Mouse (Mus musculus) left cerebral cortex, adult 18-20 months (tissue): ENCODE results near the gene Ppan. TPM values are rescaled to one million over a fixed set of nuclear protein-coding genes. Genes with fewer than 3 reads are reported as not detected.

Experiments
- DNase-seq, 2 experiments: peaks; one replicate each; pipeline ENCODE4 v3.0.0; 2021 to 2022; ENCODE audit warnings: low spot score in 2 of 2, mixed read lengths in 1 of 2
- total RNA-seq, 2 experiments: library from RNA; stranded (reverse); gene quantifications; 2 replicates each; pipeline ENCODE4 v1.2.3; 2021

Ppan gene
- total RNA-seq, 2 experiments from 2014 or later = 20.7 to 23.3 TPM

DNA sequence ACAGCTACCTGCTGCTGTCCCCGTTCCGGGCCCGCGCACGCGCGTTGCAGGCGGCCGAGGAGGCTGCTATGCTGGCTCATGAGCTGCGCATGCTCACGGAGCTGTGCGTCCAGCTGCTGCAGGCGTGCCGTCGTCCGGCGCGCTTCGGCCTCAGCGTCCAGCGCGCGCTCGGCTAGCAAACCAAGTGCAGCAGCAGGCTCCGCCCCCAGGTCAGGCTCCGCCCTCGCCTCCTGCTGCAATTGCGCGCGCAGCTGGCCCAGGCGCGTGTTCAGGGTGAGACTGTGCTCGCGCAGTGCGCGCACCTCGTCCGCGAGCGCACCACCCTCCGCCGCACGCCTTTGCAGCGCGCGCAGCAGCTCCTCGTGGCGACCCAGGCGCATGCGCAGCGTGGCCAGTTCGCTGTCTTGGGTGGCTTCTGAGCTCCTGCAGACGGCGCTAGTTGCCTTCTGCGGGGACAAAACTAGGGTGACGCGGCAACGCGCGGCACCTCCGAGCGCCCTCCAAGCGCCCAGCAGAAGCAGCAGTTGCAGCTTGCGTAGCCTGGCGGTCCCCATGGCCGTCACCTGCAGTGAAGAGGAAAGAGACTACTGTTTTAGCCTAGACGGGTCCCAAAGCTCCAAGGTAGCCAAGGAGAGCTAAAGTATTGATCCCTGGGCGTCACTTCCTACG lies 9.8 kb upstream of the Ppan start:
- peak; percentile 99 to 100 for DNase-seq

DNA sequence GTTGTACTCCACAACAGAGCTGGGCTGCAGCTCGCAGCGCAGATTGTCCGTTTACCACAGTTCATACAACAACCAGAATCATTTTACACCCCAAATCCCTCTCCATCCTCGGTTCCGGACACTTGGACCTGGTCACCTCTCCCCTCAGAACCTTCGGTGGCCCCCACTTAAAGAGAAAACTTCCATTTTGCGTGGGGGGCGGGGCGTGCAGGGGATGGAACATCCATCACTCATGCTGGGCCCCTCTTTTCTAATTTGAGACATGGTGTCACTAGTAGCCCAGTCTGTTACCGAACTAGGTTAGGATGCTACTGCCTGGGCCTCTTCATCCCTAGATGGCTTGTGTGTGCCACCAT lies 9.3 kb upstream of the Ppan start:
- no peak for DNase-seq

DNA sequence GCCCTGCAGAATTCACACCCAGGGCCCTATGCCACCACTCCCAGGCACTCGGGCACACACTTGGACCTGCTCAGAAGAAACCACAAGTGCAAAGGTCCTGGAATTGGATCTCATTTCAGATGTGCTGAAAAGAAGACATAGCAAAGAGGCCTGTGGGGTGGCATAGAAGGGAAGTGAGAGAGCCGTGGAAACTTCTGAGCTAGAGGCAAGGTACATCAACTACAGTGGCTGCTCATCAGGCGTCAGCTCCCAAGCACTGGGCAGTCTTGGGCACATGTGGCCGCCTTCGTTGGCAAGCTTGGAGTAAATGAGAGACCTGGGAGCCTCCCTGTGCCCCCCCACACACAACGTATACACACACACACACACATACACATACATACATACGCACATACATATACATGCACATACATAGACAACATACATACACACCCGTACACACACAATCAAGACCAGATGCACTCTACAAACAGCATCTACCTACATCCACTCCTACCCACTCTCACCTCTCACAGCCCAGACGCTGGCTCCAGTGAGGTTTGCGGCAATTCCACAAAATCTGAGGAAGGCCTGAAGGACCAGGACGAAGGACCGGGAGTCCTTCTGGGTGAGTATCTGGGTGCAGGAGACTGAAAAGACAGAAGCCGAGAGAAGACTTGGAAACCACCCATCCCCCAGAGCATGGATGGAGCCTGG lies 8.7 kb upstream of the Ppan start, which contains the start of gene Angptl6:
TSS of gene Angptl6 (minus strand) at position 631 of the 696 bp plus-strand sequence.
- DNase-seq = no peak

DNA sequence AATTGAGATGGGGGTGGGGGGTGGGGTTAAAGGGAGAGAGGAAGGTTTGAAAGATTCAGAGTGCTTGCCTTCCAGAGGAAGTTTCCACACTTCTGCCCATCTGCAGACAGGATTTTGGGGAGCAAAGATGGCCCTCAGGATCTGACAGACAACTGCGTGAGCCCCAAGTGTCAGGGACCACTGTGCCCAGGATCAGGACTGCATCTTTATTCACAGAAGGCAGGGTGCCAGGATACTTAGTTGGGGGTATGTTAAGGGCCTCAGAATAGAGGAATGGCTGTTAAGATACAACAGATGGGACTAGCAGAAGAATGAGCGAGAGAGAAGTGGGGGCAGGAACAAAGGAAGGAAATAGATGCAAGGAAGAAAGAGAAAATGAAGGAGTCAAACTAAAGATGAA lies 1.4 kb upstream of the Ppan start:
- DNase-seq = no peak

DNA sequence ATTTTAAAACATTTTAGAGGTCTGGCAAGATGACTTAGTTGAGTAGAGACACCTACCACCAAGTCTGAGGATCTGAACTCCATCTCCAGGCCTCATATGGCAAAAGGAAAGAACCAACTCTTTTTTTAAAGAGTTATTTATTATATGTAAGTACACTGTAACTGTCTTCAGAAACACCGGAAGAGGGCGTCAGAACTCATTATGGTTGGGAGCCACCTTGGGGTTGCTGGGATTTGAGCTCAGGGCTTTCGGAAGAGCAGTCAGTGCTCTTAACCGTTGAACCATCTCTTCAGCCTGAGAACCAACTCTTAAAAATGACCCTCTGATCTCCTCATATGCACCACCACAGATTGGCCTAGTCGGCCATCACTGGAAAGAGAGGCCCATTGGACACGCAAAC lies 784 bp upstream of the Ppan start:
- no peak for DNase-seq

DNA sequence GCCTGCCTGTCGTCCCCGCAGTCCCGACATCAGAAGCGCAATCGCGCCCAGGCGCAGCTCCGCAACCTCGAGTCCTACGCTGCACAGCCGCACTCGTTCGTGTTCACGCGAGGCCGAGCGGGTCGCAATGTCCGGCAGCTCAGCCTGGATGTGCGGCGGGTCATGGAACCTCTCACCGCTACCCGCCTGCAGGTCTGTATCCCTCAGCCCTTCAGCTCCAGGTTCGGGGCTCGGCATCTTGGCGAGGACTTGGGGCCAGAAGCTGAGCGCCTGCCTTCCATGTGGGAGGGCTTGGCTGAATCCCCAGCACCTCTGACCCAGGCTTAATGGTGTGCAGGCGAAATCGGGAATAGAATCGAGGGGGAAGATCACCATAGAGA lies 401 bp downstream of the Ppan start:
- DNase-seq = no peak

DNA sequence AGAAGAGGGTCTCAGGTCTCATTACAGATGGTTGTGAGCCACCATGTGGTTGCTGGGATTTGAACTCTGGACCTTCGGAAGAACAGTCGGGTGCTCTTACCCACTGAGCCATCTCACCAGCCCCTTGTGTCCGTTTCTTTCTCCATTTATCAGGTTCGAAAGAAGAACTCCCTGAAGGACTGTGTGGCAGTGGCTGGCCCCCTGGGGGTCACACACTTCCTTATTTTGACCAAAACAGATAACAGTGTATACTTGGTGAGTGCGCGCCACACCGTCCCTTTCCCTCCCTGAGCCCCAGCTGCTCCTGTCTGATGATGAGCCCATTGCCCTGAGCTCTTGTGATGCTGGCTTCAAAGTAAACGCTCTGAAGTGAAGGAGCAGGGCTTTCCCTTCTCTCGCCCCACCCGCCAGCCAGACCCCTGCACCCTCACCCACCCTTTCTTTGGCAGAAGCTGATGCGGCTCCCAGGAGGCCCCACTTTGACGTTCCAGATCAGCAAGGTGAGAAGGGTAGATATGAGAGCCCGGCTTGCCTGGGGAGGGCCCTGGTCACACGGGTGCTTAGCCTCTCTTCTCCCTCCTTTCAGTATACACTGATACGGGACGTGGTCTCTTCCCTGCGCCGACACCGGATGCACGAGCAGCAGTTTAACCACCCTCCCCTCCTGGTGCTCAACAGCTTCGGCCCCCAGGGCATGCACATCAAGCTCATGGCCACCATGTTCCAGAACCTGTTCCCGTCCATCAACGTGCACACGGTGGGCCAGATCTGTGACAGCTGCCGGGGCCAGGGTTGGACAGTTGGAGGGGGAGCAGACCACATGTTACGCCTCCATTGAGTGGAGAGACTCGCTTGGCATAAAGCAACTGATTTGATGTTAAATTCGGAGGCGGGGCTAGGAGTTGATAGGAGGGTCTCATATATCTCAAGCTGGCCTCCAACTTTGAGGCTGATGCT lies 1.5 kb downstream of the Ppan start:
- no peak for DNase-seq

DNA sequence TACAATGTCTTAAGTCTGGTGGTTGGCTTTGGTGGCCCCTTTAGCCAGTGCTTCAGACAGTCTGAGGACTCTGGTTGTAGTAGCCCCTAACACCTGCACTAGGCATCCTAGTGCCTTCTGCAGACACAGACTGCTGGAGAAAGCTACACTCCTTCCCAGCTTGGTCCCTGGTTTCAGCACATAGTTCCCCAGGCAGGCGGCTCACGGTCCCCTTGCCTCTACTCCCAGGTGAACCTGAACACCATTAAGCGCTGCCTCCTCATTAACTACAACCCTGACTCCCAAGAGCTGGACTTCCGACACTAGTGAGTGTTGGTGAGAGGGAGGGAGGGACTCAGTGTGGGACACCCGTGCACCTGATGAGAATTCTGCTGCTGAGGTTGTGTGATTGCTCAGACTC lies 2.4 kb downstream of the Ppan start:
- no peak for DNase-seq

DNA sequence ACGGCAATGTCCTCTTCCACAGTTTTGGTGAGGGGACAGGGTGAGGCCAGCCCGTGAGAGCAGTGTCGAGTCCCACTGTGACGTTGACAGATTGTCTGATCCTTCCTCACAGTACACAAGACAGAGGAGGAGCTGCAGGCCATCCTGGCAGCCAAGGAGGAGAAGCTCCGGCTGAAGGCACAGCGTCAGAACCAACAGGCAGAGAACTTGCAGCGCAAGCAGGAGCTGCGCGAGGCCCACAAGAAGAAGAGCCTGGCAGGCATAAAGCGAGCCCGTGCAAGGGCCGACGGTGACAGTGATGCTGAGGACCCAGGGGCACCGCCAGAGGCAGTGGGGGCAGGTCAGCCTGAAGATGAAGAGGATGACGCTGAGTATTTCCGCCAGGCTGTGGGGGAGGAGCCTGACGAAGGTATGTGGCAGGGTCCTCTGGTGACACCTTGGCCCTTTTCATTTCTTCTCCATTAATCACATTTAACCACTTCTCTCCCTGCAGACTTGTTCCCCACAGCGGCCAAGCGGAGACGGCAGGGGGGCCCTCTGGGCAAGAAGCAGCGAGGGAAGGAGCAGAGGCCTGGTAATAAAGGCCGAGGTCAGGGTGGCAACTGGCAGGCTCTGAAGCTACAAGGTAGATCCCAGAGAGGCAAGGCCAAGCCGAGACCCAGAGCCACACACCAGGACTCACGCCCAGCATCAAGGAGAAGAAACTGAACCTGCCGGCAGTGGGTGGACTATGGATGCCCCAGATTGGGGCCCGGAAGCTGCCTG lies 3.5 kb downstream of the Ppan start:
- no peak for DNase-seq

DNA sequence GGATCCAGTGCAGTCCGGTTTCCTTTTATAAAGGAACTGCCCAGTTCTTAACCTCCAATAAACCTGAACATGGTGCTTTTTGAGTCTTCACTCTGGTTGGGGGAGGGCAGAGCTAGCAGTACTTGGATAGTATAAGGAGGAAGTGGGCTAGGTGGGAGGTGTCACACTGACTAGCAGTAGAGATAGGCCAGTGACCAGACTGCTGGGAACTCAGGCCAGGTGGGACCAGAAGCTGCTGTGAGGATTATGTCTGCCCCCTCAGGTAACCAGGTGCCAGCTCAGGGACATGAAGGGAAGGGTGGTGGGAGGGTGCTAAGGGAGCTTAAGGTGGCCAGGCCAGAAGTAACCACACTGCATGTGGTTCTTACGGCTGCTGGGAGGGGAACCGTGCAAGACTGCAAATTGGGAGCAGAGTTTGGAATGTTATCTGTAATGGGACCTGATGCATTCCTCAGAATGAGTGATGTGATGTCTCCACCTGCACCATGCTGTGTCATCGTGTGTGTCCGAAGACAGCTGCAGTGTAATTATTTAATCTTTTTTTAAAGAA lies 4.2 kb downstream of the Ppan start:
- no peak for DNase-seq

DNA sequence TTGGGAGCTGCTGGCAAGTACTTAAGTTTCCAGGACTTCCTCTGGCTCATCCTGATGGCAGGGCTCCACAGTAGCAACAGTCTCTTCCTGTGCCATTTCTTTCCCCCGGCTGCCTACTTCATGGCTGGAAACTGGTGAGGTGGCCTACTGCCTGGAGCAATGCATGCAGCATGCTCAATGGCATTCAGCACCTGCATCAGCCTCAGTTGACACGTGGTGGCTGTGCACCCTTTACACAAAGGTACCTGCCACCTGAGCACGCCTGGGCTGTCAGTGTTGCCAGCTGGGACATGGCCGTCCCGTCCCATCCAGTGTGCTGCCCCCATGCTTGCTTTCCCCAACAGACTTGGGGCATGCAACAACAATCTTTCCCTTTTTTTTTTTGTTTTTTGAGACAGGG lies 5.1 kb downstream of the Ppan start:
- no peak for DNase-seq

DNA sequence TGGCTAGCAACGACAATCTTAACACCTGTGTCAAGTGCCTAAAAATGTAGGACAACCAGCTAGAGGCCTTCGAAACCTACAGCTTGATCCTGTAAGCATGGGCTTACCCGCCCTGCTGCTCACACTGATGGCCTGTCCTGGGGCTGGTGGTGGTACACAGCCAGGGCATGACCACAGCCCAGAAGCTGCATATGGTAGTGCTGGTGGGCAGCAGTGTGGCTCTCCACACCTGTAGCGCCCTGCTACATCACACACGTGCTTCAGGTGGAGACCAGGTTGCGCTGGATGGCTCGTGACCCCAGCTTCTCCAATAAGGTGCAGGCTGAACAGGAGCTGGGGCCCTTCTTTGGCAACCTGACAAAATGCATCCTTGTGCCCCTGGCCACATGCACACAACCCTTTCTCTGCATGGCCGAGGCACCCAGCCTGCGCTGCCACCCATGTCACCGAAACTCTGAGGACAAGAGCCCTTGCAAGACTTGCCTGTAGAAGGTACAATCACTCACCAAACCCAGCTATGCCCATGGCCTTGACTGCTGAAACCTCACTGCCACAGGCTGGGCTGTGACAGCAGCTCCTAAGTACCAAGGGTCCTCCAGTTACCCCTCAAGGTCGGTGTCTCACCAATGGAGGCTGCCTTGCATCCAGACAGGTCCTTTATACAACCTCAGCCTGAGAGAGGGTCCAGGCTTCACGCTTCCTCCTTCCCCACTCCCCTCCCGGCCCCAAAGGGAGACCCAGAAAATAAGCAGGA lies 5.8 kb downstream of the Ppan start:
- DNase-seq = no peak

DNA sequence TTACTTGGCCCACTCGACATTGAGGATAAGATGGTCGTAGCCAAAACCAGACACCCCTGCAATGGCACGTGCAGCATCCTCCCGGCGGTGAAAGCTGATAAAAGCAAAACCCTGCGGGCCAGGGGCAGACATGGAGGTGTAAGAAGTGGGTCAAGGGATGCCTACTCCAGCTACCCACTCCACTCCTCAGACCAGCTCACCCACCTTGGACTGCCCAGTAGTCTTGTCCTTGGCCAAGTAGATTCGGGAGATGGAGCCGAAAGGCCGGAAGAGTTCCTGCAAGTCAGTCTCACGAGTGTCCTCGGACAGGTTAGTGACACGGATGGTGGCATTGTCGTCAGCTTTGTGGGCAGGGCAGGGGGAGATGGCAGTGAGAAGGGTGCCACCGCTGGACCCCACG lies 6.7 kb downstream of the Ppan start:
- DNase-seq = no peak

DNA sequence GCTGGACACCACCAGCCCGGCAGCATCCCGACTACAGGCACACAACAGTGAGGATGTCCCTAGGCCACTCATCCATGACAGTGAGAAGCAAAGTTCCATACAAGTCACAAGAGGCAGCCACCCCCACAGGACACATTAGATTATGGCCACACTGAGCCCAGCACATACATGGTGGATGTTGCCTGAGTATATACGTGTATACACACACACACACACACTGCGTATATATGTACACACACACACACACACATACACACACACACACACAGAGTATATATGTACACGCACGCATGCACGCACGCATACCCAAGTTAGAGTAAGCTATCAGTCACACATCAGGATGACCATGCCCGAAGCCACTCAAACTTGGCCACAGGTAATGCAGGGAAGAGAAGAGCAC lies 7.4 kb downstream of the Ppan start:
- no peak for DNase-seq

DNA sequence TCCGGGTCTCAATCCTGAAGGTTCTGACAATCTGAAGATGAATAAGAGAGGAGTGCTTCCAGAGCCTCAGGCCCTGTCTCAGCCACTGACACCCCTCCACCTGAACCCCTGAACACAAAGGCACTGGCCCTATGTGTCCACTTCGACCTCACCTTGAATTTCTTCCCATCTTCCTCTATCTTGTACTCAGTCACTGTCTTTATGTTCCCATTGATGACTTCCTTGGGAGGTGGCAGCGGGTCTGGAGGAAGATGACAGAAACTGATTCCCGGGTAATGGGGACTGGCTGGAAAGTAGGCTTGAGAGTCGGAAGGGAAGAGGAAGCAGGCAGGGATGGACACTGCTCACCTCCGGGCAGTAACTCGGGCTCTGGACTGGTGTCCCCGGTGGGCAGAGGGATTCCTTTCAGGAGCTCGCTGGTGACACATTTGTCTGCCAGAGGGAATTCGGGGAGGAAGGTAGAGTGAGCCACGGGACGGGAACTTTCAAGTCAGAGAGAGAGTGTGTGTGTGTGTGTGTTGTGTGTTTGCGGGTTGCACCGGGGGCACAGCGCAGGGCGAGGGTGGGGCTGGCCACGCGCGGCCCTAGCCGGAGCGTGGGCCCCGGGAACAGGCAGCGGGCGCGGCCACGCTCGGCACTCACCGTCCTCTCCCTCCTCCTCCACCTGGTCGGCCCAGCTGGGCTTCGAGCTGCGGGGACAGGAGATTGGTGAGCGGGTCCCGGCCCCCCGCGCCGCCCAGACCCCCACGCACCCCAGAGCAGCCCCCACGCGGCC lies 9.9 kb downstream of the Ppan start:
- DNase-seq = no peak

DNA sequence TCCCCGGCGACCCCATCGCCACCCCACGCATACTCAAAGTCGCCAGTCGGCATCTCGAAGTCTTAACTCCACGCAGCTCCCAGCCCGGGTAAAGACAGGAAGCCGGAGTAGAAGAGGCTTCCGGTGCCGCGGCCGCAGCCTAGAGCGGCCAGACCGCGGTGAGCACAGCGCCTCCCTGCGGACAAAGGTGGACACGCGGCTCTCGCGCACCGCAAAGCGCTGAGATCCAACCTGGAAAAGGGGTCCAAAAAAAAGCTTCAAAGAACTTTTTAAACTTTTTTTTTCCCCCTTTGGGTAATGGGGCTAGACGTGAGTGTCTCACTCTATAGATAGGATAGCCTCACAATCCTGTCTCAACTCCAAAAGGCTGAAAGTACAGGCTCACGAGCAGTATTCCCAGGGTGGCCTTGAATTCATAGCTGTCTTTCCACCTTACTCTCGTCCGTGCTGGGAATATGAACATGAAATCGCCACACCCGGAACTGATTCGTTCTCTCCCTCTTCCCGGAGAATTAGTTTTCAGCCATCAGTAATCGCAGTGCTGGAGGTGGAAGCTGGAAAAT lies 10.6 kb downstream of the Ppan start, which contains the start of gene Eif3g:
TSS of gene Eif3g (minus strand) at position 113 of the 563 bp plus-strand sequence.
- peak; percentile 85 for DNase-seq

DNA sequence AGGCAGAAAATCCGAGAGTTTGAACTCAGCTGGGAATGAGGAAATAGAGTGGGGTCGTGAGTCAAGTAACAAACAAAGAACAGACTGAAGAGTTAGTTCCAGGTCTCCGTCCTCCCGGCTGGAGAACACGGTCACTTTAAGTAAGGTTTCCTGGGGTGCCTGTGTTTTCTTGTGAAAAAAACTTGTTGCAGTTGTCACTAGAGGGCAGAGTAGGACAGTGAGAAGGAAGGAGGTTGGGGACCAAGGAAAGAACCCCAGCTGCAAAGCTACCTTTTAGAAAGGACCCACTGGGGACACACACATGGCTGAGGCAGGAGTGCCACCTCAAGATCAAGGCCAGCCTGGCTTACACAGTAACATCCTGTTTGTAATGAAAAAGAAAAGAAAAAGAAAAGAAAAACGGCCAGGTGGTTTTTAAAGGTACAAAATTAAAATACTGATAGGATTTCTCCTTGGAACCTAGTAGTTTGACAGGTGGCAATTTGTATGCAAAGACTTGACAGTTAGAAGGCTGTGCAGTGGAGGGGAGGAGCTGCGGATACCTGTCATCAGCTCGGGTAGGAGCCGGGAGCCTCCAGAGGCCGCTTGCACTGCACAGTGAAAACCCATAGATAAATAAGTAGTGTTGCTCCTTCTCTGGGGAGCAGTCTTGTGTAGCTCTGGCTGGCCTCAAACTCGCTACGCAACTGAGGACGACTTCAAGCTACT lies 13.6 kb downstream of the Ppan start:
- DNase-seq = peak in 1 of 2 experiments; percentile 37

DNA sequence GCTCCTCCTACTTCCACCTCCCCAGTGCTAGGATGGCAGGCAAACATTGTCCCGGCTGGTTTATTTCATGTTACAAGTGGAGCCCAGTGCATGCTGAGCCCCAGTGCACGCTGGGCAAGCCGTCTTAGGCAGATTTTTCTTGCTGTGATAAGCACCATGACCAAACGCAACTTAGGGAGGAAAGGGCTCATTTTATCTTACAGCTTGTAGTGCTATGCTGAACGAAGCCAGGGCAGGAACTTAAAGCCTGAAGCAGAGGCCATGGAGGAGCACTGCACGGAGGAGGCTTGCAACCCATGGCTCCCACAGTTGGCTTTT lies 14.2 kb downstream of the Ppan start:
- DNase-seq = no peak
